Mouse (Mus musculus): ENCODE measurements at regions not wholly inside any gene's neighbourhood (a gene's known extent, or its start where the extent isn't known, plus 50 kb on each side); places are given as distances from the start of the nearest gene placed in this dataset.

DNA sequence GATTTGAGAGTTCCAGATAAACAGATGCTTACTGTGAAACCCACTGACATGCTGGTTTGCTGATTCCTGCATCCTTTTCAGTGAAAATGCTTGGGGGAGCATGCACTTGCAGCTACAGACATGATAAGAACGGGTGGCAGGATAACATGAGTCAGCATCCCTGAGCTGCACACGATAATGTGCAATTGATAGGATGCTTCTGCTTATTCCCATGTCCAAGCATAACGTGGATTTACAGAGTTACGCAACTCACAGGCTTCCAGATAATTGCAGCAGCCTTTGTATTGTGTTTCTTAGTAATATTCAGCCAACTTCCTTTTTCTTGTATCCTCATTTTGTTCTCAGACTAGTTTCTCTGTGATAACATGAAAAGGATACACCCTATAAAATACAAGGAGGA lies 245.7 kb downstream of the Flrt2 start:
- no peak for DNase-seq

DNA sequence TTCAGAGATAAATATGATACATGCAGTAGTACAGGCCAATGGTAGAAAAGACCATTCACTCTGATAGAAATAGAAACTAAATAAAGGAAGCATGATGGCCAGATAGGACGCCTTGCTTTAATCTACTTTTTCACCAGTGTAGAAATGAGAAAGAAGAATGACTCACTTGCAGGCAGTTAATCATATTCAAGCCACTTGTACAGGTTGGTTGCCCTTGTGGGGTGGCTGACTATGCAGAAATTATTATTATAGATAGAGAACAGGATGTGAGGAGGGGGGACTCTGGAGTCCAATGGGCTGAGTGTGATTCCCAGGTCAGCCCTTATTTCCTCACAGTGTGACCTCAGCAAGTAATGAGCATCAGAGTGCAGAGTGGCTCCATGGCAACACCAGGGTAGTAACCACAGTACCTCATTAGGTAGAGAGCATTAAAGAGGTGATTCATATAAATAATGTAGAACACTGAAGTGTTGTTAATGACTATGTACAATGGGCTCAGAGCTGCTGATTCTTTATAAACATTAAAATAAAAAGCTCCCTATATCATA lies 248.5 kb downstream of the Flrt2 start:
- no peak for DNase-seq

DNA sequence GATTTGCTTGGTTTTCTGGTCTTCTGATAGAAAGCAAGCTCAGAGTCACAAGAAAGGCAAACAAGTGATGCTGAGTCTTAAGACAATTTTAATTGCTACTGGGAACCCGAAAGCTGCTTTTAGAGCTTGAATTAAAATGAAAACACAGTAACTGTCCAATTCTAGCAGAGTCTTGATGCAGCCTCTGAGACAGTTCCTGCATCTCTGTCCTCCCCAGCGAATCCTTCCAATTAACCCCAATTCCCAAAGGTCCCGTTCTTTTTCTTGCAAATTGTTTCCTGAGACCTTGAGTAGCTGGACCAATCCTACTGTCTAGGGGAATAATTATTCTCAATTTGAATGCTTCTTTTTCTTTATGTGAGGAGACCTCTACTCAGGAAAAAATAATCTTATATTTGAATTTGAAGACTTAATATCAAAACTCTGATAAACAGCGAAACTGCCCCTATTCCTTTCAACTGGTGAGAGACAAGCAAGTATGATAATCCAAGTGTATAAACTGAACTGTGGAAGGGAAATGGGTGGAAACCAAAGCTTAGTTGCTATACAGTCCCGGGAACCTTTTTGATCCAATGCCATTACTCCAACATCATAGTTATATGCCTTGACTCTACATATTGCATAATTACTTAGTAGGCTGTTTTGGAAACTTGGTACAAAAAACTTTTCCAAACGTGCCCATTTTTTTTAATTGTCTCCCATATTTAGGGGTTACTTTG lies 267.9 kb downstream of the Flrt2 start:
- no peak for DNase-seq

DNA sequence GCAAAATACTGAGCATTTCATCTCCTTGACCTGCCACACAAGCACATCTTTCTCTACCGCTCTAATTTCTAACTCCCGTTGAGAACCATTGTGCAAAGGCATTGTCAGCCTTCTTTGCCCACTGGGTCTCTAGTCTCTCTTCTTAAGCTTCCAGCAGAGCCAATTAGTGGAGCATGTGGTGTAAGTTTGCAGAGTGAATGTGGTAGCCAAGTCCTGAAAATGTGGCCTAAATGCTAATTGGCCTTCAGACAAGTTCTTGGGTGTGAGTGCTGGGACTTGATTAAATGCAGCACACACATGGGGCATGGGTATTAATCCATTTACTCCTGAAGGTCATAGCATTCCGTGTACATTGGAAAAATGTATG lies 268.5 kb downstream of the Flrt2 start:
- DNase-seq, result no peak

DNA sequence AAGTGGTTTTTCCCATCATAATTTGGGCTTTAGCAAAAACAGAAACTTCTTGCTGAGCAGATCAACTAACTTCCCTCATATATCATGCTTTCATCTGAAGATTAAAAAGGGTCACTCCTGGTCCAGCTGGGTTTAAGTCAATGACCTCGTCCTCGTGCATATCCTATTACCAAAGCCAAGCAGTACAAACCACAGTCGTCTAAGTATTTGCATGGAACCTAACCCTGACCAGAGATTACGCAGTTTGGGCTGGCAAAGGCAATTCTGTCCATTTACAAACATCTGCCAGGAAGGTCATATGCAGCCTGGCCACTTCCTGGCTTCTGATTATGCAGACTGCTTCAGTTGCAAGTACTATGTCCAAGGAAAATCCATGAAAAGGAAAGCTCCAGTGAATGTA lies 270.8 kb downstream of the Flrt2 start:
- peak; percentile 5 for DNase-seq

DNA sequence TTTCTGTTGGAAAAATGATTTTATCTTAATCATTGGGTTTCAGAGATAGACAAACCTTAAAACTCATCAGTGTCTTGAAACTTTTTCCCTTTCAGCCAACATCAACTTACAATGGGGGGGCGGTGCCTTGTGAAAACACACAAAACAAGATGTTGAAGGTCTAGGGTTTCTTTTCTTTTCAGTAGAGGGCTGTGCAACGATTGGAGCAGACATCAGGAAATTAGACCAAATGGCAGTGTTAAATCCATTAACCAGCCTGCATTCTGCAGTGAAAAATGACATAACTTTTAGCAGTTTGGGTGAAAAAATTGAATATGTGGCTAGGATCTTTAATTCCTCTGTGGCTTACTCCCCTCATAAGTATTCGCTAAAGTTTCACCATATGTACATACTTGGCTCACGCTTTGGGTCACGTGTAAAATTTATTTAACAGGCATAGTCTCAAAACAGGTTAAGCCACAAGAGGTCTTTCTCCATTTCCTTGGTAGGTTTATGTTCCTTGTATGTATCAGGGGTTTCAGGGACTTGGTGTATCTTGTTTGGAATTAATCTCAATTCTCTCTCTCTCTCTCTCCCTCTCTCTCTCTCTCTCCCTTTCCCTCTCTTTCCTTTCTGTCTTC lies 296.8 kb downstream of the Flrt2 start:
- DNase-seq, result no peak

DNA sequence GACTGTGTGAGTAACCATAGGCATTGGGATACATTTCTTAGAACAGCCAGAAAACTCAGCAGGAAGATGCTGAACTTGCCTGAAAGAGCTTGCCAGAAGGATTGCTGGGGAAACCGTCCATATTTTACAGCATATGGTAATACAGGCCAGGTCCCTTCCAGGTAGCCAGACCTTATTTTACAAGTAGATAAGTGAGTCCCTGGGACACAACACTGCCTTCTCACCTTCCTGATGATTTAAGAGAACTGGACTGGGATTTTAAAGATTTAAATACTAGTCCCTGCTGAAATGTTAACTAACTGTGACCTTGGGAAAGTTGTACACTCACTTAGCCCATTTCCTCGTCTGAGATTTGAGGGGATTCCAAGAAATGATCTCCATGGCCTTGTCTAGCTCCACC lies 302.9 kb downstream of the Flrt2 start:
- DNase-seq, result no peak

DNA sequence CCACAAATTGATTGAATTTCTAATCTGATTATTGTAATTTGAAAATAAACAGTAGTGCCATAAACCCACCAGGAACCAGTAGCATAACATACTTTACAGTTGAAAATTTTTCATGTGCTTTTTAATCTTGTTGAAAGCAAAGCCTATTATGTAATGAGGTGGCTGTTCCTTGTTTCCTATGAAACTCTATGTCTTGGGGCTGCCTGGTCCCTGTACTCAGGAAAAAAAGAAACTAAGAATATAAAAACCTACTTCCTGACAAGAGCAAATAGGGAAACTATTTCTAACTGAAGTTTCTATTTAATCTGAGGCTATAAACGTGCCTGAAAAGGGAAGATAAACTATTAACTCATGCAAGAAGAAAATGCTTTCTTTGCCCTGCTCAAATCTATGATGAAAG lies 338.2 kb downstream of the Flrt2 start:
- DNase-seq, result no peak

DNA sequence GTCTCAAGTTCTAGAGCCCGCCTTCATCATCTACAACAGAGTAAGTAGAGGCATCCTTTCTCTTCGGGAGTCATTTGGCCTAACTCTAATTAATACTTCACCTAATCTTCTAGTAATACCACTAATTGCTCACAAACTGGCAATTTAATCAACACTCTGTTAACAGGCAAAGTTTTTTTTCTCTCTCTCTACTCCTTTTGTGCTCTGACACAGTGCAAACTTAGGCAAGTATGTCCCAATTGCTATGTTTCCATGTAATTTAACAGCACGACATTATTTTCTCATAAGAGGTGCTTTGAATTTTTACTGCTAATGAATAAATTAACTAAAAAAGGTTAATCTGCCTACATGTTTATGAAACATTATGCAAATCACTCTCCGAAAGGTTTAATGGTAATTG lies 383.3 kb downstream of the Flrt2 start:
- DNase-seq, result no peak

DNA sequence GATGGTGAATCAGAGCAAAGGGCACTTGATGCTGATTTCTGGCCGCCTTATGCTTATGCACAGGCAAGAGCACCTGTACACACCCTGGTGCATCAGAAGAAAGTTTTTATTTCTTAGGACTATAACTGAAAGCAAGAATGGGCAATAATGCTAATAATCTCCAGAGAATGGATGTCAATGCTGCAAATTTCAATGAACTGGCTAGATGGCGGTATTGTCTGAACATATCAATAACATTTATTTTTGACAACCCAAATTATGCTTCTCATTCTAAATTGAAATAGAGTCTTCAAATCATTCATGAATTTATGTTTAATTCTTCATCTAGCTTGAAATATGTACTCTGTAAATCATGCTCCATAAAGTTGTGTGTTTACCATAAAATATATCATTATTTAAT lies 399.0 kb downstream of the Flrt2 start:
- no peak for DNase-seq

DNA sequence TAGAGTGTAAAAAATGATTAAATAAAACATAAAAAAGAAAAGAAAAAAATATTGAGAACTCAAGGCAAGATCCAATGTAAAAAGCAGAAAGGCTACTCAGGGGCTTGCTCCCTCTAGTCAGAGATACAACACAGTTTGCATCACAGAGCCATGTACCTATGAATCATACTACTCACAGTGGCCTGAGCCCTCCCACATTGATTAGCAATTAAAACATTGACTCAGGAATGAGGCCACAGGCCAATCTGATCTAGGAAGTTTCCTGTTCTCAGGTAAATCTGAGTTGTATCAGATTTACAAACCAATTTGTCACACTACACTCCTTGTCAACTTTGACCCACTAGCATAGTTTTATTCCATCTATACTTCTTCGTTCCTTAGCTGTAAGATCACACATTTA lies 414.2 kb downstream of the Flrt2 start:
- DNase-seq, result no peak

DNA sequence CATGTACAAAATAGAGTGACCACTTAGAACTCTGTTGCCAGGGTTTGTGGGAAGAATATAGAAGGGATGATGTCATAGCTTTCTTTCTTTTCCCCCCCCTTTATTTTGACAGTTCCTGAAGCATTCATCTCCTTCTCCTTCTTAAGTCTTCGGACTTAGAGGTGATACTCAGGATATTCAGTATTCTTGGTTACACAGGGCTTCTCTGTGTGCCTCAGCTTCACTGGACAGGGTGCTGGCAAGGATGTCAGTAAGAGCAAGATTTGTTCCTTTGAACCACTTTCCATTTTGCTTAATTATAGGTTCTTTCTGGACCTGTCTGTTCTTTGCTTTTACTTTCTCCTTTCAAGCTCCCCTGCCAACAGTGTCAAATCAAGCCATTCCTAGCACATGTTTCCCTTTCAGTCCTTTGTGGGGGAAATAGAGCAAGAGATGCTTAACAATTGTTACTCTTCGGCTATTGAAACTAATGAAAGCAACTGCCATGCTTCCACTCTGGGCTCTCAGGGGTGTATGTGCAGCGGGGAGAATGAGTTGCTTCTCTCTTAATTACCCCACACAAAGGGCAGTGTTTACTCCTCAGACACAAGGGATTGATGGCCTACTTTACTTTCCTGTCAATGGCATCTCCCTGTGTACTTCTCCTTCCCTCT lies 422.8 kb downstream of the Flrt2 start:
- no peak for DNase-seq

DNA sequence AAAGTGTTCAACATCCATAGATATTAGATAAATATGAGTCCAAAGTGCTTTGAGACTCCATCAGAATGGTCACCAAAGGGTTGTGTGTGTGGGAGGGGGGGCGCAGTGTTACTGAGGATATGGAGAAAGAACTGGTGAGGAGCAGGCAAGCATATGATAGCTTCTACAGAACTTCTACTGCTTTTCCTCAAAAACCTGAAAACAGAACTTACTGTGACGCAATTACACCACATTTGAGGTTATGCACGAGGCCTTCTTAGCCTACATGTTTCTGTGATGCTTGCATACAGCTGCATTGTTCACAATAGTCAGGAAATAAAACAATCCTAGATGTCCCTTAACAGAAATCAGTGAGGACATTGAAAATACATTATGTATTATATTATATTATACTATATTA lies 425.5 kb downstream of the Flrt2 start:
- no peak for DNase-seq

DNA sequence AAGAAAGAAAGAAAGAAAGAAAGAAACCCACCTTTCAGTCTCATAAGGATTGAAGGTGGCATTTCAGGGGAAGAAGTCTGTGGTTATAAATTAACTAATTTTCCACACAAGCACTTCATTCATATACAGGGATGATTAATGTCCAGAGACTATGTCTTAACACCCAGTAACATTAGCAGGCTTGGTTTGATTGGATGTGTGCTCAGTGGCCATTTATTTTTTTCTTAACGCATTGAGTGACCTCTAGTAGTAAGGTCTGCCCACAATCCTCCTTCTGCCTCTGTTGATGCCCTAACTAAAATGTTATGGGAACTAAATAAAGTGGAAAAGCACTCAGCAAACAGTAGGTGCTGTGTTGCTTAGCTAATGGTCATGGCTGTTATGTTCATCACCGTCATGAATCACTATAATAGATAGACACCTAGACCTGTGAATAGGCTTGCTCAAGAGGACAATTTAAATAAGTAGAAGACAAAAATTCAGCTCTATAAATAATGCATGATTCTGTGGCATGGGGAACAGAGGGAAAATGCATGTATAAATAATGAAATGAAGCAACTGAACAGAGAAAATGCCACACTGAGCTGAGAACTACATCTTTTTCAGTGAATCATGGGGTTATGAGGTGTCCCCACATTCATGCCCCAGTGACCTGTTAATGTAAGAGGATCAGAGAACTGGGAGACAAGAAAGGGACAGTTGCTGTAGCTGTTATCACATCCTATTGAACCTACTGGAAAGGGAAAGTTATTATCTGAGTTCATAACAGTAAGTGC lies 432.3 kb downstream of the Flrt2 start:
- no peak for DNase-seq

DNA sequence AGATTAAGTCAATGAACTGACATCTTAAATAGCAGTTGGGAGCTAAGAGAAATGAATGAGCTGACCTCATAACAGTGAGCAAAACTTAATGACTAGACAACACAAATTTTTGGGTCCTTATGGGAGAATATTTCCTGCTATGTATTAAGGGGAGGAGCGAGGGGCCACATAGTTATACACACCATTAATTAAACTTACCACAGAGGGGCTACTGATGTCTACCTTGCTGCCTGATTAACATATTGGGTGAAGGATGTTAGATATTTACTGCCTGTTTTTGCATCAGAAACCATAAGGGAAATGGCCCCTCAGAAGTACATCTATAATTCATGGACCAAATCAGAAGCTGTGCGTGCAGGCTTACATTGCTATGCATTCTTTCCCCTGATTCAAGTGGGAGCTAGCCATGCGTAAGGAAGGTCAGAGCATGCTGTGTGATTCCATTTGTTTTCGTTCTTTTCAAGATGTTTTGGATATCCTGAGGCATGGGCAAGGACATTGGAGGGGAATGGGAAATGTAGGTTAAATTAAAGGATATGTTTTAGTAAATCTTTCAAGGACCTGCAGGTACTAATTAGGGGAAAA lies 437.9 kb downstream of the Flrt2 start:
- DNase-seq, result no peak

DNA sequence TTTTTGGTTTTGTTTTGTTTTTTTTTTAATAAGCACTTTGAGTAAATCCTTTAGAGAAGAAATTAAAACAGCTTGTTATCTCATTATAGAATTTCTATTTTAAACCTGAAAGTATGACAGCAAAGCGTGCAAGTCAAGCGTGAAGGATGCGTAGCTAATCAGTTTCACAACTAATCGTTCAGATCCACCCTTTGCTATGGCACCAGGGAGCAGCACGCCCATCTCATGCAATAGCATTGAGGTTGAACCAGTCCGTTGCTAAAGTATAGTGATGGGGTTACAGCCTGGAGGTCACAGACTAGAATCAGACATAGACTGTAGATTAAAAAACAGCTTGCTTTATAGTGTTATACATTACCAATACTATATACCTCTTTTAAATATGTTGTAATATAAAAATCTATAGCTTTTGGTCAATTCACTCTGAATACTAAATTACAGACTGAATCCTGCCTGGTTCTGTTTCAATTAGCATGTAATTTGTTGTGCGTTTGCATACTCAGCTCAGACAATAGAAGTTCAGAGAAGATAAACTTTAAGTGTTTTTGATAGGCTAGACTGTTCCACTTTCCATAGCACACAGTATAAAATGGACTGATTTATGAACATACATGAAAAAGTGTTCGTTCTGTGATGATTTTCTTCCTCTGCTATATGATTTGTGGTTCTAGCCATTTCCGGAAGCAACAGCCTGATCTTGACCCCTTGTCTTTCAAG lies 438.9 kb downstream of the Flrt2 start:
- no peak for DNase-seq

DNA sequence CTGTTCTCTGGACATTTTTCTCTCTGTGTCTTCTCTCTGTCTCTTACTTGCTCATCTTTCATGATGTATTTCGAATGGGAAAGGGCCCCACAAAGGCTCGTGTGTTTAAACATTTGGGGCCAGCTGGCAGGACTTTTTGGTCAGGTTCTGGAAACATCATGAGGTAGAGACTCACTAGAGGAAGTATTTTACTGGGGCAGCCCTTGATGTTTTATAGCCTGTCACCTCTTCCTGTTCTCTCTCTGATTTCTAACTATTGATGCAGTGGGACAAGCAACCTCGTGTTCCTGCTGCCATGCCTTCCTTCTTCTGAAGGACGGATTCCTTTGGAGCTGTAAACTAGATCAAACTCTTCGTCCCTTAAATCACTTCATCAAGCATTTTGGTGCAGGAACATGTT lies 442.1 kb downstream of the Flrt2 start:
- no peak for DNase-seq

DNA sequence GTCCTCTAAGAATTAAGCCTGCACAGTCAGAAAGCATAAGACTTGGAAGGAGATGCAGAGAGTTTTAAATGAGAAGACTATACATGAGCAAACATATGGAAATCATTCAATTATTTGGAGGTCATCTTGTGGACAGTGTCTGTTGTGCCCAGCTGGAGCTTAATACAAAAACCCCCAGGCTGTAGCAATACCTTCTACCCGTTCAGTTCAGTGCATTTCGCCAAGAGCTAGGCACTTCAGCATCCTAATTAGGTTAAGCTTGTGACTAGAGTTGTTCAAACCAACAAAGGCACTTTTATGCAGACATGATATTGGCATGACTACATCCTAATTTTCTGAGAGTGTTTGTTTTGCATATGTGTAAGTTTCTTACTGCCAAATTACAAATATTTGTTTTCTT lies 449.7 kb downstream of the Flrt2 start:
- no peak for DNase-seq

DNA sequence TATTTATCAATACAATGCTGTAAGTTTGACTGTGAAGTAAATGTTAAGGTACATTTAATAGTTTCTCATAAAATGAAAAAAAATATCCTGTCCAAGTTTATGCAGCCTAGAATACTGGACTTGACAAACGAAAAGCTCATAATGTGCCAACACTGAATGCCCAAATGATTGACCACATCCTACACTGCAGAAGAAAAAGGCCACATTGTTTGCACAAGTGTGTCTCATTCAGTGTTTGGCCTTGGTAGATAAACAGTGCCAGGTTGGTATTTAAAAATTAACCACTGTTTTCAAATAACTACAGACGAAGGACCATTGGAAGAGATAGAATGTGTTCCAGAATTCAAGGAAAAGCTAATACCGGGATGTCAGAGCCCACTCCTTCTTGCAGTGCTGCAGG lies 462.1 kb downstream of the Flrt2 start:
- DNase-seq, result no peak

DNA sequence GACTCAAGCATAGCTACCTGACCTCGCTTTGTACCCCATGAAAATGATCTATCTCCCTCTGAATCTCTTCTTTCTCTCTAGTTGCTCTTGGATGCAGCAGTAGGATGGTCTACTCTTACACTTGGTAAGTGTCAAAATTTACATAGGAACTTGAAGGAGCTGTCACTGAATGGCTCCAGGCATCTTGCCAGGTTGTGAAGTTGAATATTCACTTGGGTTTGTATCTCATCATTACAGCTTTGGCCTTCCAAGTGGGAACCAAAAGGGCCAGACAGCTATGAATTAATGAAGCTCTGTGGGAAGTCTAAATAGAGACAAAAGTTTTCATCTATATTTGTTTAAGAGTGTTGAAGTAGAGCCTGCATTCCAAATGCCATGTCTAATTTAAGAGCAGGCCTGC lies 475.5 kb downstream of the Flrt2 start:
- no peak for DNase-seq

DNA sequence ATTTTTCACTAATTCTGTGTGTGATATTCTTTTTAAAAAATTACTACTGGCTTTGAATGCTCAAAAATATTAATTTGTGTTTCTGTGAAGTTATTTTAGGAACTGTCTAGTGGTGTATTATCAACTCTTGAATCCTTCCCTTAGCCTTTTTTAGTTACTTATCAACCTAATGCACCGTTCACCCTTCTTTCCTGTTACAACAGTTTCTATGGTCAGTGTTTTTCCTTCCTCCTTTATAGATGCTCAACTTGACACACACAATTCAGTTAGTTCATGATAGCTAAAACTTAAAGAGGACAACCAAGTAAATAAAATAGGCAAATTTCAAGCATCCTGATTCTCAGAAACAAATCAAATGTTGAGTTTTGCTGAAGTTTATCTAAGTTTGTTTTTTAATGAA lies 506.9 kb downstream of the Flrt2 start:
- no peak for DNase-seq

DNA sequence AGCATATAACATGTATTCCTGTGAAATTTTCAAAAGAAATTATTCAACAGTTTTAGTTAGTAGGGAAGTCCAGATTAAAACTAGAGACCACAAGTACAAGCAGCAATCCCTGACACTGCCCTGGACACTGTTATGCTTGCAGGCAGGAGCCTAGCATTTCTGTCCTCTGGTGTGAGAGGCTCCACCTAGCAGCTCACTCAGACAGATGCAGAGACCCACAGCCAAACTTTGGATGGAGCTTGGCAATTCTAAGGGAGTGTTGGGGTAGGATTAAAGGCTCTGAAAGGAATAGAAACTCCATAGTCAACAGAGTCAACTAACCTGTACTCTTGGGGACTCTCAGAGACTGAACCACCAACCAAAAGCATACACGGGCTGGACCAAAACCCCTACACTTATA lies 509.8 kb downstream of the Flrt2 start:
- DNase-seq, result no peak

Measured in adrenal gland, adult 8-10 months (tissue).